Mouse (Mus musculus) lung, postnatal 0 days (tissue): ENCODE results near the gene 9130213A22Rik.

Source experiments
- CTCF ChIP-seq: IDR thresholded peaks from 2 replicates; pipeline ENCODE4 v1.5.1; 2016; ENCODE audit warnings: antibody characterized with exemption, mild to moderate bottlenecking
- EP300 ChIP-seq: IDR thresholded peaks from 2 replicates; pipeline ENCODE4 v1.6.1; 2016; ENCODE audit warnings: antibody characterized with exemption, mild to moderate bottlenecking, control low read depth

DNA sequence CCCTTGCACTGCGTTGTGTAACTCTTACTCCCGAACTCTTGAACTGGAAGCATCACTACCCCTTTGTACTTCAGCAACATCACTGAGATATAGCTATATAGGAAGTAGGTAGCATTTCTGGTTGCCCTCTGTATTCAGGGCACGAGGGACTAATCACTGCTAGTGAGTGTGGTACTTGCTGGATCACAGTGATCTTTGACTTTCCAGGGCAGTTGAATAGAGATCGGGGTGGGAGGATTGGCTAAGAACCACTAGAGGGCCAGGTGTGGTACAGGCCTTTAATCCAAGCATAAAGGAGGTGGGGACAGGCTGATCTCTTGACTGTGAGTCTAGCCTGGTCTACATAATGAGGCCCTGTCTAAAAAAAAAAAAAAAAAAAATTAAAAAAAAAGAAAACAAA, 29.5 kb downstream of the 9130213A22Rik start:
- TF ChIP-seq CTCF (peak; percentile 40), EP300 (no peak)
